29 mouse cellular contexts compared by ENCODE assay signal in the genomic region with DNA sequence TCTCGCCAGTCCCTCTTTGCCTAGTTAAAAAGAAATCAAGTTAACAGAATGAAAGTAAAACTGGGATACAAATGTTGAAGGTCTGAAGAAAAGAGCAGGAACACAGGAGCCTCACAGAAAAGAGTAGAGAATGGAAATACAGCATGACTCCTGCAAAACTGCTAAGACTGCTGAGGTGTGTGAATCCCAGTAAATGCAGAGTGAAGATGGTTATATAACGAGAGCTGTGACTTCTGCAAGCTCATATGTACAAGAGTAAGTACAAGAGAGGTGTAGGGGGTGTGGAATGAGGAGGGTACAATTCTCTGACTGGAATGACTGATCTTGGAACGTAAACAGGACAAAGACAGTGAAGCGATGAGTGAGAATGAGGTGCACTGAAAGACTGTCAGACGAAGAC. TPM values are rescaled to one million over a fixed set of nuclear protein-coding genes. Genes with fewer than 3 reads are reported as not detected.
DNase-seq lines count a peak whose midpoint lies in the region; ATAC-seq and TF ChIP-seq lines count a peak whose summit lies in the region.
"Had no signal": no experiment of that assay in that cellular context is flagged by ENCODE, and none has a peak within 500 bp of the region (broad histone marks: within the 10 kb centered on the region; RNA-seq: fewer than 3 reads in every experiment).

No protein-coding gene starts in this region.

- DNase-seq in frontal cortex, postnatal 14 days (ENCODE audit: low spot score in 2 of 2) = no peak
- peak; percentile 16 for DNase-seq in heart, embryonic 10.5 days (ENCODE audit: low spot score)
- no peak for DNase-seq in heart, postnatal 4 days
- DNase-seq in liver, postnatal 0 days = no peak
- no peak for DNase-seq in liver, embryonic 11.5 days (ENCODE audit: low spot score)
- DNase-seq: adrenal gland, adult 8-10 months; adrenal gland, postnatal 14 days; adrenal gland, postnatal 36 days; B cell, adult 2 months; cerebellum, adult 11 months; cerebellum, adult 18-20 months; cerebellum, adult 8-10 months; cerebellum, adult 9-11 months; cerebellum, postnatal 14 days; cerebellum, postnatal 36 days; embryo, embryonic 11 days had no signal

- no peak for TF ChIP-seq EP300 in liver, postnatal 0 days (IDR thresholded peaks at IDR 0.05; ENCODE audit: low read depth)

- no peaks in the 10 kb centered on the region for H3K27me3 ChIP-seq in heart, embryonic 10.5 days (ENCODE audit: insufficient read depth, poor library complexity, severe bottlenecking)
- H3K27me3 ChIP-seq in liver, postnatal 0 days (ENCODE audit: insufficient read depth, low read length) = no peaks in the 10 kb centered on the region
- no peaks in the 10 kb centered on the region for H3K27me3 ChIP-seq in liver, embryonic 11.5 days (replicated peaks; ENCODE audit: control insufficient read depth, insufficient read depth, low read length)
- H3K27me3 ChIP-seq: CH12.LX; embryonic facial prominence, embryonic 13.5 days; embryonic facial prominence, embryonic 15.5 days; forebrain, embryonic 12.5 days; Patski had no signal

- H3K9me3 ChIP-seq in heart, embryonic 10.5 days = no peaks in the 10 kb centered on the region
- no peaks in the 10 kb centered on the region for H3K9me3 ChIP-seq in liver, postnatal 0 days (ENCODE audit: low read length)
- no peaks in the 10 kb centered on the region for H3K9me3 ChIP-seq in liver, embryonic 11.5 days (ENCODE audit: control insufficient read depth, low read length)
- H3K9me3 ChIP-seq: embryonic facial prominence, embryonic 13.5 days; embryonic facial prominence, embryonic 15.5 days; forebrain, embryonic 10.5 days; forebrain, embryonic 12.5 days; G1E had no signal

- no peak overlapping the region for H3K27ac ChIP-seq in heart, embryonic 10.5 days
- peak overlapping the region; percentile 22; the same call in 1 of the 2 replicates for H3K27ac ChIP-seq in liver, postnatal 0 days (ENCODE audit: low read depth)
- no peak overlapping the region for H3K27ac ChIP-seq in liver, embryonic 11.5 days (ENCODE audit: low read depth, low read length)
- H3K27ac ChIP-seq: embryonic facial prominence, embryonic 13.5 days; embryonic facial prominence, embryonic 15.5 days; forebrain, embryonic 10.5 days; forebrain, embryonic 12.5 days had no signal

- no peak overlapping the region for H3K4me2 ChIP-seq in liver, postnatal 0 days (ENCODE audit: low read depth, low read length)
- H3K4me2 ChIP-seq in liver, embryonic 11.5 days = no peak overlapping the region
- H3K4me2 ChIP-seq: embryonic facial prominence, embryonic 13.5 days; embryonic facial prominence, embryonic 15.5 days; forebrain, embryonic 12.5 days had no signal

- no peaks in the 10 kb centered on the region for H3K36me3 ChIP-seq in heart, embryonic 10.5 days
- no peaks in the 10 kb centered on the region for H3K36me3 ChIP-seq in liver, postnatal 0 days (replicated peaks; ENCODE audit: insufficient read depth, low read length)
- H3K36me3 ChIP-seq in liver, embryonic 11.5 days (ENCODE audit: control insufficient read depth, insufficient read depth, low read length) = no peaks in the 10 kb centered on the region
- H3K36me3 ChIP-seq: embryonic facial prominence, embryonic 15.5 days; forebrain, embryonic 12.5 days had no signal

- peak; percentile 55 for ATAC-seq in frontal cortex, adult (ENCODE audit: low TSS enrichment)
- no peak for ATAC-seq in liver, postnatal 0 days
- ATAC-seq in liver, embryonic 11.5 days (replicated peaks; ENCODE audit: low FRiP score) = no peak
- ATAC-seq: activated CD4-positive, CD25-positive, alpha-beta regulatory T cell, adult 4 months; CD4-positive, CD25-positive, alpha-beta regulatory T cell, adult 4 months; forebrain, embryonic 14.5 days; forebrain, embryonic 16.5 days; Patski had no signal

- no peak for TF ChIP-seq CTCF in liver, postnatal 0 days (IDR thresholded peaks at IDR 0.05; ENCODE audit: low read depth)

- H3K4me1 ChIP-seq in heart, embryonic 10.5 days = peaks cover 49% of the 10 kb centered on the region
- H3K4me1 ChIP-seq in liver, postnatal 0 days (ENCODE audit: insufficient read depth) = peaks cover 20% of the 10 kb centered on the region
- peaks cover 37% of the 10 kb centered on the region for H3K4me1 ChIP-seq in liver, embryonic 11.5 days (replicated peaks; ENCODE audit: control insufficient read depth, insufficient read depth, low read length)

- H3K9ac ChIP-seq in liver, postnatal 0 days (replicated peaks) = no peak overlapping the region
- H3K9ac ChIP-seq in liver, embryonic 11.5 days (ENCODE audit: low read depth, low read length) = no peak overlapping the region
- H3K9ac ChIP-seq: embryonic facial prominence, embryonic 13.5 days; embryonic facial prominence, embryonic 15.5 days; forebrain, embryonic 12.5 days had no signal

- WGBS in heart, embryonic 10.5 days = 87% methylated on average over 5 of the region's 5 CpGs
- WGBS in liver, postnatal 0 days (ENCODE audit: insufficient replicate concordance) = 86% methylated on average over 5 of the region's 5 CpGs
- WGBS in liver, embryonic 11.5 days = 90% methylated on average over 5 of the region's 5 CpGs

- H3K4me3 ChIP-seq in heart, embryonic 10.5 days = no peak overlapping the region
- no peak overlapping the region for H3K4me3 ChIP-seq in liver, postnatal 0 days (ENCODE audit: low read depth, low read length)
- no peak overlapping the region for H3K4me3 ChIP-seq in liver, embryonic 11.5 days (ENCODE audit: low read depth, low read length)
- H3K4me3 ChIP-seq: embryonic facial prominence, embryonic 13.5 days; embryonic facial prominence, embryonic 15.5 days; erythroblast, embryonic 14.5 days; forebrain, embryonic 10.5 days; forebrain, embryonic 12.5 days had no signal

RNA-seq across cellular contexts. Expression of a gene that starts 11.4 kb away (rescaled TPM):
- 67.4 and 84.3 TPM in 2 replicates for polyA plus RNA-seq in heart, embryonic 10.5 days (2016; fragmentation: Nextera tagmentation; extraction: Ambion mirVana)
- total RNA-seq in heart, postnatal 4 days (2021) = 100 to 1,000 TPM; 102 to 103 TPM
- 30.3 and 31.2 TPM in 2 replicates for polyA plus RNA-seq in liver, postnatal 0 days (2015; fragmentation: Nextera tagmentation; extraction: Ambion mirVana)
- polyA plus RNA-seq in liver, embryonic 11.5 days (2014; fragmentation: Nextera tagmentation; extraction: Ambion mirVana) = 44.3 TPM in 2 replicates
